Mouse (Mus musculus) fat pad, adult 2 months (tissue): ENCODE data around the gene Ugt1a7c.
"Not testable (repeated sequence)": the region's sequence is repeated elsewhere in the genome, so short reads cannot be mapped to it uniquely, and the experiment has no call there.

Experiments used
- DNase-seq: peaks from one replicate; pipeline ENCODE4 v3.0.0-alpha.2; 2011; ENCODE audit warnings: low read depth, low spot score; ENCODE audit errors: extremely low read depth

Gene Ugt1a7c

GRCm38 (mm10) chr1:88112769-88113168 lies 17.9 kb downstream of the Ugt1a7c start:
- not testable (repeated sequence) for DNase-seq

- not testable (repeated sequence) for DNase-seq
Observed at GRCm38 (mm10) chr1:88120550-88120949, 25.7 kb downstream of the Ugt1a7c start.

- not testable (repeated sequence) for DNase-seq
Observed at GRCm38 (mm10) chr1:88121521-88121920, 26.7 kb downstream of the Ugt1a7c start.

GRCm38 (mm10) chr1:88125827-88126360 lies 31.0 kb downstream of the Ugt1a7c start:
- not testable (repeated sequence) for DNase-seq

GRCm38 (mm10) chr1:88129091-88129490 lies 34.2 kb downstream of the Ugt1a7c start:
- not testable (repeated sequence) for DNase-seq

- not testable (repeated sequence) for DNase-seq
Observed at GRCm38 (mm10) chr1:88130223-88130622, 35.4 kb downstream of the Ugt1a7c start.

GRCm38 (mm10) chr1:88133908-88134456 lies 39.1 kb downstream of the Ugt1a7c start:
- no peak for DNase-seq

- DNase-seq: peak; percentile 93
Observed at GRCm38 (mm10) chr1:88134457-88135011, 39.7 kb downstream of the Ugt1a7c start, which contains the start of gene Ugt1a6a. Gene Ugt1a6a (plus strand): TSS chr1:88134809.

- DNase-seq: not testable (repeated sequence)
Observed at GRCm38 (mm10) chr1:88135229-88135904, 40.5 kb downstream of the Ugt1a7c start.

- no peak for DNase-seq
Observed at GRCm38 (mm10) chr1:88136646-88137045, 41.8 kb downstream of the Ugt1a7c start.

- DNase-seq: no peak
Observed at GRCm38 (mm10) chr1:88137264-88137663, 42.4 kb downstream of the Ugt1a7c start.

GRCm38 (mm10) chr1:88138145-88138544 lies 43.3 kb downstream of the Ugt1a7c start:
- DNase-seq: no peak

GRCm38 (mm10) chr1:88140492-88140891 lies 45.6 kb downstream of the Ugt1a7c start:
- not testable (repeated sequence) for DNase-seq

- DNase-seq: not testable (repeated sequence)
Observed at GRCm38 (mm10) chr1:88143966-88144675, 49.3 kb downstream of the Ugt1a7c start.

- DNase-seq: not testable (repeated sequence)
Observed at GRCm38 (mm10) chr1:88145278-88145677, 50.4 kb downstream of the Ugt1a7c start.

GRCm38 (mm10) chr1:88150133-88150532 lies 55.3 kb downstream of the Ugt1a7c start:
- DNase-seq: not testable (repeated sequence)

GRCm38 (mm10) chr1:88158430-88158829 lies 63.6 kb downstream of the Ugt1a7c start:
- no peak for DNase-seq

GRCm38 (mm10) chr1:88165711-88166110 lies 70.8 kb downstream of the Ugt1a7c start, which contains the start of gene Ugt1a5:
Gene Ugt1a5 (plus strand): TSS chr1:88166012.
- DNase-seq: no peak

GRCm38 (mm10) chr1:88172190-88172589 lies 77.3 kb downstream of the Ugt1a7c start:
- not testable (repeated sequence) for DNase-seq

- no peak for DNase-seq
Observed at GRCm38 (mm10) chr1:88179657-88180056, 84.8 kb downstream of the Ugt1a7c start.

GRCm38 (mm10) chr1:88186325-88186935 lies 91.6 kb downstream of the Ugt1a7c start:
- DNase-seq: no peak
